Mouse (Mus musculus): Measurements from ENCODE around the gene Itgb1bp1.

Gene Itgb1bp1

GRCm38 (mm10) chr12:21298856-21299255, 12.8 kb upstream of the Itgb1bp1 start:
- no peak for DNase-seq

- no peak for DNase-seq
Measured at GRCm38 (mm10) chr12:21289651-21290050, 3.6 kb upstream of the Itgb1bp1 start.

GRCm38 (mm10) chr12:21288716-21289395, 2.8 kb upstream of the Itgb1bp1 start:
- no peak for DNase-seq

GRCm38 (mm10) chr12:21286712-21287650, 897 bp upstream of the Itgb1bp1 start:
- DNase-seq, result no peak

GRCm38 (mm10) chr12:21285508-21286242, 409 bp downstream of the Itgb1bp1 start:
- no peak for DNase-seq

- DNase-seq, result no peak
Measured at GRCm38 (mm10) chr12:21284761-21285441, 1.2 kb downstream of the Itgb1bp1 start, which contains the start of gene Cpsf3. TSS of gene Cpsf3 (plus strand) at chr12:21285391.

- no peak for DNase-seq
Measured at GRCm38 (mm10) chr12:21277352-21277864, 8.7 kb downstream of the Itgb1bp1 start.

GRCm38 (mm10) chr12:21274446-21274845, 11.6 kb downstream of the Itgb1bp1 start:
- DNase-seq, result peak; percentile 68 to 78

- DNase-seq, result peak; percentile 51 to 62
Measured at GRCm38 (mm10) chr12:21268083-21268616, 17.9 kb downstream of the Itgb1bp1 start.

GRCm38 (mm10) chr12:21266784-21267098, 19.3 kb downstream of the Itgb1bp1 start:
- DNase-seq, result no peak

GRCm38 (mm10) chr12:21265946-21266783, 19.9 kb downstream of the Itgb1bp1 start:
- peak; percentile 66 to 68 for DNase-seq

- DNase-seq, result no peak
Measured at GRCm38 (mm10) chr12:21265501-21265900, 20.6 kb downstream of the Itgb1bp1 start.

- no peak for DNase-seq
Measured at GRCm38 (mm10) chr12:21264970-21265369, 21.1 kb downstream of the Itgb1bp1 start.

- DNase-seq, result no peak
Measured at GRCm38 (mm10) chr12:21264241-21264640, 21.8 kb downstream of the Itgb1bp1 start.

- DNase-seq, result no peak
Measured at GRCm38 (mm10) chr12:21263256-21263655, 22.8 kb downstream of the Itgb1bp1 start.

GRCm38 (mm10) chr12:21261521-21261920, 24.6 kb downstream of the Itgb1bp1 start:
- DNase-seq, result no peak

GRCm38 (mm10) chr12:21260494-21261256, 25.4 kb downstream of the Itgb1bp1 start:
- DNase-seq, result no peak

- DNase-seq, result no peak
Measured at GRCm38 (mm10) chr12:21247711-21248392, 38.2 kb downstream of the Itgb1bp1 start.

- no peak for DNase-seq
Measured at GRCm38 (mm10) chr12:21244375-21244960, 41.6 kb downstream of the Itgb1bp1 start.
